Mouse (Mus musculus) embryonic facial prominence, embryonic 10.5 days (tissue): Measurements from ENCODE around the gene Aldh1a2. TPM values are rescaled to one million over a fixed set of nuclear protein-coding genes. Genes with fewer than 3 reads are reported as not detected.

Experiments used
- polyA plus RNA-seq: library from polyadenylated mRNA; unstranded; fragments of >200 nt; fragmentation: Nextera tagmentation; extraction: Ambion mirVana; gene quantifications from 2 replicates; pipeline ENCODE4 v1.2.1, GENCODE M21; 2016

The Aldh1a2 gene
- polyA plus RNA-seq, 1 experiment from 2014 or later, result 7.6 TPM

Other genes starting within 250 kb of the Aldh1a2 start
- 0.16 TPM in 1 of 2 replicates, not detected in the other for gene Aqp9, start 47.1 kb upstream of the Aldh1a2 start, polyA plus RNA-seq